Mouse (Mus musculus): ENCODE results near the gene Eif2ak4.

Gene Eif2ak4

GRCm38 (mm10) chr2:118507126-118507525 lies 118.7 kb downstream of the Eif2ak4 start:
- in situ Hi-C loops (cut with MseI, MboI): no loop called here

DNA sequence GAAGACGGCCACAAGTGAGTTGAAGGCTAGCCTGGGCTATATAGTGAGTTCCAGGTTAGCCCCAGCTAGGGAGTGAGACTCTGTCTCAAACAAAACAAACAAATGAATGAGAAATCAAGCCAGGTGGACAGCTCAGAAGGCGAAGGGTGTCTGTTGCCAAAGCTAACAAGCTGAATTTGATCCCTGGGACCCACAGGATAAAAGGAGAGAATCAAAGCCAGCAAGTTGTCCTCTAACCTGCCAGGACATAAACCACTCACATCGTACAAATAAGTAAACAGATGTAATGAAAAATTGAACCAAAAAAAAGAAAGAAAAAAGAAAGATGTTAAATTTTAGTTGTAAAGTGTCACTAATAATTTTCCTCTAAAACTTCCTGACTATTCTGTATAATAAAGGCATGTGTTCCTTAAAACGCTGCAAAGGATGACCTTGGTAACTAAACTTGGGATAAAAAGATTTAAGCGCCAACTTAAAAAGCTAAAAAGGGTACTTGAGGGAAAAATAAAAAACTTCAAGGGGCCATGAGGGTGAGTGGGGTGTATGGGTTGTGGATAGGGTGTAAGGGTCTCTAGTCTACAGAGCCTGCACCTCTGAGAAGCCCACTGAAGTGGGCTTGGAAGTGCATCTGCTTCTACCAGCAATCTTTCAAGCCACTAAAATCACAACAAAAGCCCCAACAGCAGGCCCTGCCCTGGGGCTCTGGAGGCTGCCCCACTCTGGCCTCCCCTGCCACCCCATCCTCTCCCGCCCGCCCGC lies 121.4 kb downstream of the Eif2ak4 start:
- in situ Hi-C loops (cut with MseI, MboI): no loop called here

DNA sequence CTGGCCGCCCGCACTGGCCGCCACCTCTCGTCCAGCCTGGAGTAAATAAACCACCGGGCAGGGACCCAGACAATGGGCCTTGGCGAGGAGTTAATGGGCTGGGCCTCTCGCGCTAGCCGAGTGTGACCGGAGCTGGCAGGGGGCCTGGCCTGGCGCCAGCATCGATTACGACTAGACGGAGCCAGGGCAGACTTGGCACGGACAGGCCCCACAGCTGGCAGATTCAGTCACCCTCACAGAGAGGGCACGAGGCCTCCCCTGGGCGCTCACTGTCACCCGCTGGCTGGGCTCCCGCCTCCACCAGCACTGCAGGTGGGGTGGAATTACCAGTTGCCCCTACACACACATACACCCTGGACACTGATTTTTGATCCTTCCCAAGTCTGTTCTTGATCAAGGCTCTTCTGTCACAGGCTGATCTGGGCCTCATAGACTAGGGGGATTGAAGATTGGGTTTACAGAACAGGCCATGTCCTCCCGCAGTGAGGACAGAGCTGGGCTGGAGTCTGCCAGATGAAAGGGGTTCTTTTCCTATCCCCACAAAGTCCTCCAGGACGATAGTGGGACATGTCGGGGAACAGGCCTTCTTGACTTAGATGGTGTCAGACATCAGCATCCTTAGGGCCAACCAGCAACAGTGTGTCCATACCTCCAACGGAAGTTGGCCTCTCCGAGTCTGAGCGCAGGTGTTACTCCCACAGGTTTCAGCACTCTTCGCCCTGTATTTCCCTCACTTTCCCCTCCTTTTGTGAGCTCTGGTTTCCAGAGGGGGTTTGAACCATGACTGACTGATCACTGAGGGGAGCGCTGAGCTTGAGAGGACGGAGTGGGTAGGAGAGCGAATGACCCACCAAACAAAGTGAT lies 122.3 kb downstream of the Eif2ak4 start:
- in situ Hi-C loops (cut with MseI, MboI): no loop called here

DNA sequence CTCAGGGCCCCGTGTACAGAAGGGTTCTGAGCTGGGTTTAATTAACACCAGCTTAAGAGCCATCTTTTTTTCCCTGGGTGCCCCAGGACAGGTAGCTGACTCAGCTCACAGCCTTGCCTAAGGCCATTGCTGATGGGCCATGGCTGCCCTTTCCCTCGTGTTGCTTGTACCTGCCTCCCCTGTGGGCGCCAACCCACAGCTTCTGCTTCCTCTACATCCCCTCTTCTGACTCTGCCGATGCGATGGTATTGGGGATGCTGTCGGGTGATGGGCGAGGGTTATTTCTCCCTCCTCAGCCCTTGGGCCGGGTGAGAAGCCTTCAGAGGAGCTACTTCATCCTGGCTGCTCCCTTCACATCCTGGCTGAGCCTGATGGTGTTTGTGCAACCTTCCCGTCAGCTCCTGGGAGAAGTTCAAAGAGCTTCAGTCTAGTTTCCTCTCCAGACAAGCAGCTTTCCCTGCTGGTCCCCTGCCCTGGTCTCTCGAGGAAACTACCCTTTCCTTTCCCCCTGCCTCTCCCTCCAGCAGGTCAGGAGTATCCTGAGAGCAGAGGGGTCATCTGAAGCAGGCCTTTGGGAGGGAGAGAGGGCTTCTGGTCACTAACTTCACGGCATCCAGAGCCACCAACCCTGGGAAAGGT lies 123.5 kb downstream of the Eif2ak4 start:
- in situ Hi-C loops (cut with MseI, MboI): no loop called here

DNA sequence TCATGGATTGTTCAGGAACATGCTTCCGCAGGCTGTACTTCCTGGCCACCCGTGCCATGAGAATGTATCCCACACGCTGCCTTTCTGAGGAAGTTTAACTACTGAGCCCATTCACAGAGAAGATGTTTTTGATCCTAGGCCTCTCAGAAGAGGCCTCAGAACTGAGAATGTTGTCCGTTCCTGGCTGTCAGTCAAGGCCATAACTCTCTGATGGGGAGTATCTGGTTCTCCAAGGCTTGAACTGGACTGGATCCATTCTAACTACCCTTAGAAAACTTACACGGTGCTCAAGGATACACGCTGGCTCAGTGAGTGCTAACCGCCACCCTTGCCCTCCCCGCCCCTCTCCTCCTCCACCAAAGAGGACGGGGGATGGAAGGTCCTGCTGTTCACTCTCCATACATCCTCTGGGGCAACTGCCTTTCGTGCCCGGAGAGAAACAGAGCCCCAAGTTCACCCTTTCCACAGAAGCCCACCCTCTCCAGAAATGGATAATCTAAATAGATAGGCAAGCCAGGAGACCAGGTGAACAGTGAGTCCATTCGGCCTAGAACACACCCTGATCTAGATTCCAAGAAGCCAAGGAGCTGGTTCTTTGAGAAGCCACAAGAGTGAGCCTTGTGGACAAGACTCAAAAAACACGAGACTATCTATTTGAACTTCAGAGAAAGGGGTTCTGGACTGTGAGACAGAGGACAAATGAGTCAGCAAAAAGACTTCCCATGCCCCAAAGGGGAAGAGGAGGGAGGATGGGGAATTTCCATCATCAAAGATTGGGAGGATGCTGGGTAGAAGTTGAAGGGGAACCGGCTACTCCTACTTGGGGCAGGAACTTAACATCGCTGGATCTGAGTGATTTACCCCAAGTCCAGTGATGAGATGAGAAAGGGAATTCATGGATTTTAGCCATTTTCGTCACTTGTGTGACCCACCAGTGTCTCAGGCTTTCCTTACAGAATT lies 124.3 kb downstream of the Eif2ak4 start:
- in situ Hi-C loops (cut with MseI, MboI): no loop called here

- in situ Hi-C loops (cut with MseI, MboI): no loop called here
These were observed 131.9 kb downstream of the Eif2ak4 start for GRCm38 (mm10) chr2:118520042-118520933.

DNA sequence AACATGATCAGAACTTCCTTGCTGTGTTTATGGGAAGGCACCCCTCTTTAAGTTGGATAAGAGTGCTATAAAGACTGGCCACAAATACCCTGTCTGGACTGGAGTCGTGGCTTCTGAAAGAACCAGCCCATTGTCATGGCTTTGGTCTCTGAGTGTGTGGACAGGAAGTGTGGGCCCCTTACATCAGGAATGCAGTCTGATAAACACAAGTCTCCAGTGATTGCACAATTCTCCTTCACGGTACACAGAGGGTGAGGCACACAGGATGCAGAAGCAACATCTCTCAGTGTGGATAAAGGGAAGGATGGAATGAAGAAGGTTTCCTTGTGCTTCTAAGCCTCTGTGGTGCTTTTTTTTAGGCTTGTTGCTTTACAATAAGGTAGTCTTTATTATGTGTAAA lies 133.8 kb downstream of the Eif2ak4 start:
- in situ Hi-C loops (cut with MseI, MboI): no loop called here

DNA sequence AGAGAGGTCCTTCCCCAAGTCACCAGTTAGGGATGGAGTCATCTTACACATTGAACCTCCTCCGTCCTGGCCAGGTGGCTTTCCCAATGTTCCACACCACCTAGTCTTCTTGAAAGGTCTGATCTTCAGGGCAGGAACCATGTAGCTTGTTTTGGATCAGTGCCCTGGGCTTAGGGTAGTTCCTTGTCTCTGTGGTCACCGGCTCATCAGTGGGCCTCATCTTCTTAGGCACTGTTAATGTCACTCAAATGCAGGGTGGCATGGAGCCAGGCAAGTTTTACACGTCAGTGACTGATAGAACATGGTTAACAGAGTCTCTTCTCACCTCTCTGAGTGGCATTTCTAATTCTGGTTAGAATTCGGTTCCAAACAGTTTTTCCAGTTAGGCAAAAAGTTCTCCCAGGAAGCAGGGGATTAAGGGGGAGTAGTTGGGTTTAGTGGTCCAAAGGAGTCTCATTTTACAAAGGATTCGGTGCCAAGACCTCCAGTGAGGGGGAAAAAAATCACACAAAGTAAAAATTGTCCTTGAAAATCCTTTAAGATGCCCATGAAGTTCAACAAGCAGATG lies 134.8 kb downstream of the Eif2ak4 start:
- in situ Hi-C loops (cut with MseI, MboI): no loop called here

DNA sequence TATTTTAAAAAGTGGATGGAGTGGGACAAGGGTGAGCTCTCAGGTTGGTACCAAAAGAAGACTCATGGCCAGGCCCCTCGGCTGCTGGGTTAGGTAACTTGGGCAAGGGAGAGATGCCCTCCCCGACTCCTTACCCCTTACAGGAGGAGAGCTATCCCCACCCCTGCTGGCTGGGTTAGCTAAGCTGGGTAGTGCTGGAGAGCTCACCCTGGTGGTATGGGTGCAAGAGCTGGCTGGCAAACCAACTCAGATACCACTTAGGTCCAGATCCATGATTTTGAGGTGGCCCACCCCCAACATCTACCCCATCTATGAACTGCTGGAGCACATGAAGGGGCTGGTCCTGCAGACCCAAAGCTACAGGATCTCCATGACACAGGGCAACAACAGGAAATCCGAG lies 136.4 kb downstream of the Eif2ak4 start:
- in situ Hi-C loops (cut with MseI, MboI): no loop called here
